Mouse (Mus musculus) heart, adult 11 months (tissue): ENCODE measurements around the gene Cidec.

Source experiments
- DNase-seq: peaks from one replicate; pipeline ENCODE4 v3.0.0; 2022

Cidec gene

GRCm38 (mm10) chr6:113404649-113405448 is 30.7 kb downstream of the Cidec start:
- DNase-seq, result peak; percentile 90

GRCm38 (mm10) chr6:113402094-113402493 is 33.5 kb downstream of the Cidec start:
- DNase-seq, result peak; percentile 94

- peak; percentile 85 for DNase-seq
These were observed 39.1 kb downstream of the Cidec start for GRCm38 (mm10) chr6:113396270-113397030.

- no peak for DNase-seq
These were observed 40.1 kb downstream of the Cidec start for GRCm38 (mm10) chr6:113395501-113395900.

- DNase-seq, result peak; percentile 91
These were observed 40.7 kb downstream of the Cidec start for GRCm38 (mm10) chr6:113394811-113395210.

- DNase-seq, result peak; percentile 96
These were observed 41.6 kb downstream of the Cidec start for GRCm38 (mm10) chr6:113393951-113394350.

- peak; percentile 94 for DNase-seq
These were observed 43.0 kb downstream of the Cidec start for GRCm38 (mm10) chr6:113392387-113393071.

- DNase-seq, result no peak
These were observed 43.6 kb downstream of the Cidec start for GRCm38 (mm10) chr6:113392015-113392386.

- DNase-seq, result no peak
These were observed 44.8 kb downstream of the Cidec start for GRCm38 (mm10) chr6:113390715-113391114.

- DNase-seq, result no peak
These were observed 46.6 kb downstream of the Cidec start, which contains the start of gene Ttll3 for GRCm38 (mm10) chr6:113388960-113389359. Gene Ttll3 (plus strand): TSS chr6:113389260.

- DNase-seq, result peak; percentile 84
These were observed 49.5 kb downstream of the Cidec start for GRCm38 (mm10) chr6:113386025-113386424.

- DNase-seq, result peak; percentile 87
These were observed 50.3 kb downstream of the Cidec start for GRCm38 (mm10) chr6:113385160-113385714.

- DNase-seq, result no peak
These were observed 51.1 kb downstream of the Cidec start for GRCm38 (mm10) chr6:113384351-113384927.

GRCm38 (mm10) chr6:113380480-113380879 is 55.1 kb downstream of the Cidec start:
- DNase-seq, result peak; percentile 82

GRCm38 (mm10) chr6:113379246-113379645 is 56.3 kb downstream of the Cidec start:
- DNase-seq, result peak; percentile 94

GRCm38 (mm10) chr6:113377496-113378385 is 57.8 kb downstream of the Cidec start, which contains the start of the genes Tada3 and Arpc4:
Gene Tada3 (minus strand): TSS chr6:113377883.
Gene Arpc4 (plus strand): TSS chr6:113378115.
- DNase-seq, result peak; percentile 100

GRCm38 (mm10) chr6:113377172-113377495 is 58.4 kb downstream of the Cidec start:
- no peak for DNase-seq
